Mouse (Mus musculus) bone marrow macrophage, adult 2 months (primary cell): ENCODE data around the gene Ctf2. TPM values are rescaled to one million over a fixed set of nuclear protein-coding genes. Genes with fewer than 3 reads are reported as not detected.
"Not testable (repeated sequence)": the region's sequence is repeated elsewhere in the genome, so short reads cannot be mapped to it uniquely, and the experiment has no call there.

ENCODE experiments used
- H3K27ac ChIP-seq: 2 replicates; pipeline ENCODE4 v1.5.1; 2012; ENCODE audit warnings: low read depth, low read length; ENCODE audit not compliant: insufficient read depth
- H3K4me1 ChIP-seq: 2 replicates; pipeline ENCODE4 v1.6.1; 2012; ENCODE audit warnings: low read length; ENCODE audit not compliant: control insufficient read depth, insufficient read depth
- H3K4me3 ChIP-seq: 2 replicates; pipeline ENCODE4 v1.5.1; 2012; ENCODE audit warnings: mild to moderate bottlenecking, low read length, moderate library complexity; ENCODE audit not compliant: insufficient read depth
- CTCF ChIP-seq: IDR thresholded peaks from 2 replicates; pipeline ENCODE4 v1.5.1; 2012; ENCODE audit warnings: low read depth, mild to moderate bottlenecking, low read length, moderate library complexity
- POLR2A ChIP-seq: IDR thresholded peaks from 2 replicates; pipeline ENCODE4 v1.6.1; 2012; ENCODE audit warnings: mild to moderate bottlenecking, low read depth, low read length, borderline replicate concordance
- polyA plus RNA-seq: library from polyadenylated mRNA; stranded (reverse); fragments of >200 nt; gene quantifications from 2 replicates; pipeline ENCODE4 v1.2.4, GENCODE M21; 2012; ENCODE audit not compliant: missing spikeins, insufficient read depth, insufficient read length

Ctf2 gene
- polyA plus RNA-seq, 1 experiment, result not detected

GRCm38 (mm10) chr7:127707045-127707956 is 24.7 kb downstream of the Ctf2 start:
- peaks cover 7% of the 10 kb centered on the region; the same call in 1 of the 2 replicates for H3K4me1 ChIP-seq
- TF ChIP-seq POLR2A (no peak), CTCF (no peak)
- H3K27ac ChIP-seq, result peak overlapping the region; percentile 19; the same call in 1 of the 2 replicates
- H3K4me3 ChIP-seq, result peak overlapping the region; percentile 62

- TF ChIP-seq CTCF (no peak), POLR2A (no peak)
- Histone ChIP-seq H3K4me1 (peaks cover 7% of the 10 kb centered on the region; the same call in 1 of the 2 replicates), H3K4me3 (no peak overlapping the region), H3K27ac (no peak overlapping the region)
Observed at GRCm38 (mm10) chr7:127705706-127706105, 26.3 kb downstream of the Ctf2 start.

GRCm38 (mm10) chr7:127704598-127704997 is 27.4 kb downstream of the Ctf2 start:
- H3K27ac ChIP-seq, result no peak overlapping the region
- no peak overlapping the region for H3K4me3 ChIP-seq
- TF ChIP-seq POLR2A, result no peak
- no peak for TF ChIP-seq CTCF

GRCm38 (mm10) chr7:127703561-127704178 is 28.3 kb downstream of the Ctf2 start:
- peaks cover 9% of the 10 kb centered on the region; the same call in 1 of the 2 replicates for H3K4me1 ChIP-seq
- no peak overlapping the region for H3K4me3 ChIP-seq
- no peak overlapping the region for H3K27ac ChIP-seq
- TF ChIP-seq CTCF, result no peak
- TF ChIP-seq POLR2A, result no peak

More at GRCm38 (mm10) chr7:127704598-127704997, 27.4 kb downstream of the Ctf2 start:
- peaks cover 7% of the 10 kb centered on the region; the same call in 1 of the 2 replicates for H3K4me1 ChIP-seq

- TF ChIP-seq POLR2A, result no peak
- TF ChIP-seq CTCF, result no peak
- Histone ChIP-seq H3K27ac (no peak overlapping the region), H3K4me1 (peaks cover 4% of the 10 kb centered on the region; the same call in 1 of the 2 replicates), H3K4me3 (no peak overlapping the region)
Observed at GRCm38 (mm10) chr7:127700712-127701331, 31.1 kb downstream of the Ctf2 start.

GRCm38 (mm10) chr7:127698986-127699385 is 33.0 kb downstream of the Ctf2 start:
- TF ChIP-seq CTCF (no peak), POLR2A (no peak)
- Histone ChIP-seq H3K4me3 (no peak overlapping the region), H3K4me1 (peaks cover 4% of the 10 kb centered on the region; the same call in 1 of the 2 replicates), H3K27ac (no peak overlapping the region)

GRCm38 (mm10) chr7:127693730-127694129 is 38.2 kb downstream of the Ctf2 start:
- not testable (repeated sequence) for H3K4me1 ChIP-seq, H3K4me3 ChIP-seq, H3K27ac ChIP-seq

GRCm38 (mm10) chr7:127693290-127693689 is 38.7 kb downstream of the Ctf2 start:
- Histone ChIP-seq H3K4me3 (no peak overlapping the region), H3K4me1 (no peaks in the 10 kb centered on the region), H3K27ac (no peak overlapping the region)
- no peak for TF ChIP-seq CTCF
- TF ChIP-seq POLR2A, result no peak

- no peak overlapping the region for H3K4me3 ChIP-seq
- TF ChIP-seq CTCF, result no peak
- TF ChIP-seq POLR2A, result no peak
- no peaks in the 10 kb centered on the region for H3K4me1 ChIP-seq
- no peak overlapping the region for H3K27ac ChIP-seq
Observed at GRCm38 (mm10) chr7:127691221-127691989, 40.6 kb downstream of the Ctf2 start.
